Mouse (Mus musculus) testis, adult 2 months (tissue): ENCODE results near the gene Cnga1. TPM values are rescaled to one million over a fixed set of nuclear protein-coding genes. Genes with fewer than 3 reads are reported as not detected.
A peak's percentile ranks its signal among the peaks of the same experiment; 100 is the strongest.
"Not testable (repeated sequence)": the region's sequence is repeated elsewhere in the genome, so short reads cannot be mapped to it uniquely, and the experiment has no call there.

Source experiments
- H3K27ac ChIP-seq: fragments of 200-500 bp; 2 replicates; pipeline ENCODE4 v1.5.1; 2012; ENCODE audit warnings: low read depth, low read length; ENCODE audit not compliant: control insufficient read depth, insufficient read depth
- H3K27me3 ChIP-seq: fragments of 200-500 bp; 2 replicates; pipeline ENCODE4 v1.6.1; 2012; ENCODE audit warnings: mild to moderate bottlenecking, low read length, moderate library complexity; ENCODE audit not compliant: control insufficient read depth, insufficient read depth
- H3K36me3 ChIP-seq: fragments of 200-500 bp; 2 replicates; pipeline ENCODE4 v1.6.1; 2012; ENCODE audit warnings: mild to moderate bottlenecking, low read length; ENCODE audit not compliant: control insufficient read depth, insufficient read depth
- H3K4me1 ChIP-seq: fragments of 200-500 bp; 2 replicates; pipeline ENCODE4 v1.6.1; 2012; ENCODE audit warnings: low read length; ENCODE audit not compliant: control insufficient read depth, insufficient read depth
- H3K4me3 ChIP-seq: fragments of 200-500 bp; 2 replicates; pipeline ENCODE4 v1.5.1; 2012; ENCODE audit warnings: low read depth, mild to moderate bottlenecking, low read length, moderate library complexity, mixed read lengths; ENCODE audit not compliant: control insufficient read depth
- CTCF ChIP-seq: fragments of 200-500 bp; IDR thresholded peaks from 2 replicates; pipeline ENCODE4 v1.5.1; 2012; ENCODE audit warnings: low read depth, mild to moderate bottlenecking, inconsistent platforms, low read length, moderate library complexity; ENCODE audit not compliant: control insufficient read depth, insufficient read depth, insufficient replicate concordance
- POLR2A ChIP-seq: fragments of 200-500 bp; IDR thresholded peaks from 2 replicates; pipeline ENCODE4 v1.6.1; 2012; ENCODE audit warnings: low read depth, mild to moderate bottlenecking, inconsistent platforms, low read length, moderate library complexity; ENCODE audit not compliant: control insufficient read depth
- polyA plus RNA-seq: library from polyadenylated mRNA; depleted of rRNA; stranded (reverse); fragments of >200 nt; gene quantifications from 2 replicates; pipeline ENCODE4 v1.2.3, GENCODE M21; 2012

The Cnga1 gene
- polyA plus RNA-seq, 1 experiment: 0.35 TPM

DNA sequence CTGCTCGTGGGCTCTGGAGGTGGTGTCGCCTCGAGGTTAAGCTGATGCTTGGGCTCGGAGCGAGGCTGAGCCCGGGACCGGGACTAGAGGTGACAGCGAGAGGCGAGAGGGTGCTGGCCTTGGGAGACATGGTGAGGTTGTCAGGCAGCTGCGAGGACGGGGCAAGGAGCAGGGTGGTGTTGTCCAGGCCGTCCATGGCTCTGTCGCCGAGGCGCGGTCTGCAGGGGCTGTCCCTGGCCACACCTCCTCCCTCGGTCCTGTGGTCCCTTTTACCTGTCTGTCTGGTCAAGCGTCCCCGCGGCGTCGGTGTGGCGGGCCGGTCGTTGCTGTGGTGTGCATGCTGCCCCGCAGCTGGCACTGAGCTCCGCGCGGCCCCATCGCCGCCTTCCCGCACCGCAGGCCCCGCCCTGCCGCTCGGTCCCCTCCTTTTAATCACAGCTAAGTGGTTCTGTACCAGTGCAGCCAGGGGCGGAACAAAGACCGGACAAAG is 56.8 kb downstream of the Cnga1 start, which contains the start of gene Gm5868:
Gene Gm5868, minus strand, starts transcription at position 360 of the 490 bp plus-strand sequence.
- Histone ChIP-seq H3K27me3 (no peaks in the 10 kb centered on the region), H3K4me1 (peaks cover 5% of the 10 kb centered on the region), H3K27ac (no peak within 1 kb of the TSS), H3K36me3 (no peaks in the 10 kb centered on the region), H3K4me3 (peak within 1 kb of the TSS; percentile 39)
- TF ChIP-seq POLR2A (no peak), CTCF (no peak)

DNA sequence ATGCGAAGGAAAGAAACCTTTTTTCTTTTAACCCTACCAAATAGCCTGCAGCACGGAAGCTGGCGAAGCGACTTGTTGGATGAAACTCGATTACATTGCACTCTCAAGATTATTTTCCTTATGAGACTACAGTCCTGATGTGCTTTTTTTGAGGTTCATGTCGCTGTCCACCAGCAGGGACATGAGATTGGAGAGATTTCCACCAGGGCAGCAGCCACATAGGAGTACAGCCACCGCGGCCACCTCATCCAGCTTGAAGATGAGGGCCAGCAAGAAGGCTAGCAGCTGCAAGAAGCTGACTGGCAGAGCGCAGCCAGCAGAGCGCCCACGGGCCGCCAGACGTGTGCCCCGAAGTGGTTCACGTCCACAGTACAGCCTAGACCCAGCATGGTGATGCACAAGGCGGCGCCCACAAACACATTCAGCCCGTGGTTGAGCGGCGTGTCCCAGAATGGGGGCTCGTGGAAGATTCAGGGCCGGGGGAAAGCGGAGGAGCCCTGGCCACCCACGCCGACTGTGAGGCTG is 57.3 kb downstream of the Cnga1 start:
- not testable (repeated sequence) for H3K27ac ChIP-seq, H3K4me1 ChIP-seq, H3K36me3 ChIP-seq, H3K27me3 ChIP-seq
- H3K4me3 ChIP-seq: peak overlapping the region; percentile 39

DNA sequence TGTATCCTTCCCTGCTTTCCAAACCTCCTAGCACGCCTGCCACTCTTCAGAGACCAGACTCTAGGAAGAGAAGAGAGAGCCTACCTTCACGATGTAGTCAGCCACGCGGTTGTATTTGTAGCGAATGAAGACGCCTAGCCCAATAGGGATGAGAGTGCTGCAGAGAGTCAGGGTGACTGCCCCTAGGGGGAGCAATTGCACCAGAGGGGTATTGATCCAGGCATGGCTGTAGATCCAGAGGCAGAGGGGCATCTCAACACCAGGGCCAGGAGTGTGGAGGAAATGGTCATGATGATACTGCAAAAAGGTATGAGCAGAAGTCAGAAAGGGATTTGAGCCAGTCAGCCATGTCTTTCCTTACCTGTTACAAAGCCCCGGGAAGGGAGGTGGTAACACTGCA is 58.0 kb downstream of the Cnga1 start:
- H3K4me1 ChIP-seq, H3K27me3 ChIP-seq, H3K36me3 ChIP-seq, H3K4me3 ChIP-seq, H3K27ac ChIP-seq: not testable (repeated sequence)

DNA sequence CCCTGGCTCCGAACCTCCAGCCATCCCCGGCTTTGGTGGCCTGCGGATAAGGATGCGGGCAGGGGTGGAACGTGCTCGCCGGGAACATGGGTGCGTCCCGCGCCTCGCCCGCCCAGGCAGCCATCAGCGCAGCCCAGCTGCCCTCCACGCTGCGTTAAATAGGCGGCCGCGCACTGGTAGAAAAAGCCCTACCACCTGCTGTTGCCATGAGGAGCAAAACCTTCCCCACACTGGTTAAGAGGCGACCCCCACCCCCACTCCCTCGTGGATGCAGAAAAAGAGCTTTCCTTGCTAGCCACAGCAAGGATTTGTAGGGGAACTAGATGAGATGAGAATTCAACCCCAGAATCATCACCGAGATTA is 63.1 kb downstream of the Cnga1 start, which contains the start of gene Zar1:
Gene Zar1, minus strand, starts transcription at position 285 of the 363 bp plus-strand sequence.
- not testable (repeated sequence) for H3K36me3 ChIP-seq, H3K27me3 ChIP-seq, H3K4me1 ChIP-seq, H3K27ac ChIP-seq
- H3K4me3 ChIP-seq: peak within 1 kb of the TSS; percentile 28; the same call in 1 of the 2 replicates

DNA sequence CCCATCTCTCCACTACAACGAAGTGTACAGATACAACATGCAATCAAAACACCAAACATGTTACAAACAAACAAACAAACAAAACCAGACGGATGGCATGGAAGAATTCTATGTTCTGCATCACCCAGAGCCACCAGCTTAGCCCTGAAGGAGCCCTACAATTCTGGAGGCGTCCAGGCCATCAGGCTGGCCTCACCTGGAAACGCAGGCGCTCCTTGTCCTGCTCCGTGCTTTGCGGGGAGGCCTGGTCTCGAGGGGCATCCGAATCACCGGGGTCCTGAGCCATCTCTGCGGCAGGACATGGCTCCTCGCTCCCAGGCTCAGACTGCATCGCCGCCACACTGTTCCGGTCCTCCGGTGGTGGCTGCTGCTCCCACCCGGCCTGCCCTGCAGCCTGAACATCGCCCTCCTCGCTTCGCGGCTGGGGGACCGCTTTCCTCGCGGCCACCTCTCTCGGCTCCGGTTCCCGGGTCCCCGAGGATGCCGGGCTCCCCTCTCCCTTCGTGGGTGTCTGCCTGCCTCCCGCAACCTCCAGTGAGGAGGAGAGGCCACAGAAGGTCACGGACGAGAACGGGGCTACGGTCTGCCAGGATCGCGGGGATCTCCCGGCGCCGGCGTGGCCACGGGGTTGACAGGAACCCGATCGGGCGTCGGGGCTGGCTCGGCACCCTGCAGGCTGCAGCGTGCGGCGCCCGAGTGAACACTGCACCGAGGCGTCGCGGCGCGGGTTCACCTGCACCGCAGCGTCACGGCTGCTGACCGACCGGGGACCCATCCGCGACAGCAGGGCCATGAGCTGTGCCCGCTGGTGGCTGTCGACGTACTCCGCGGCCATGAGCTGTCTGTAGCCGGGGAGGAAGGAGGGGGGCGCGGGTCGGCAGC is 63.7 kb downstream of the Cnga1 start:
- H3K27ac ChIP-seq: not testable (repeated sequence)

DNA sequence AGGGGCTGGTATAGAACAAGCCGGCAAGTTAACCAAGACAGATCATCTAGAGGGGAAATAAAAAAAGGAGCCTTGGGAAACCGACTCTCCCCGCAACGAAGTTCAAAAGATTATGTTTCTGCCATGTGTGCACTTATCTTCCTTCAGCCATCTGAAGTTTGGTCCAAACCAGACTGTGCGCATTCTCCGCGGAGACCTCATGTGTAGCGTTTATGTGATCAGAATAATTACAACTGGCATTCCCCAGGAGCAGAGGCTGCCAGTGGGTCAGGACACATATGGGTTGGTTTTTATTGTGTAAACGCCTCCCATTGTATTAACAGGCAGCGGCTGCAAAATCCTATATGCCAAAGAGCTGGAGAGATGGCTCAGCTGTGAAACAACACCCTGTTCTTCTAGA is 64.5 kb downstream of the Cnga1 start:
- not testable (repeated sequence) for H3K27me3 ChIP-seq, H3K27ac ChIP-seq, H3K4me1 ChIP-seq, H3K4me3 ChIP-seq, H3K36me3 ChIP-seq

More for the DNA sequence above, 63.7 kb downstream of the Cnga1 start:
- H3K4me3 ChIP-seq: peak overlapping the region; percentile 28; the same call in 1 of the 2 replicates
- H3K27me3 ChIP-seq, H3K4me1 ChIP-seq, H3K36me3 ChIP-seq: not testable (repeated sequence)

DNA sequence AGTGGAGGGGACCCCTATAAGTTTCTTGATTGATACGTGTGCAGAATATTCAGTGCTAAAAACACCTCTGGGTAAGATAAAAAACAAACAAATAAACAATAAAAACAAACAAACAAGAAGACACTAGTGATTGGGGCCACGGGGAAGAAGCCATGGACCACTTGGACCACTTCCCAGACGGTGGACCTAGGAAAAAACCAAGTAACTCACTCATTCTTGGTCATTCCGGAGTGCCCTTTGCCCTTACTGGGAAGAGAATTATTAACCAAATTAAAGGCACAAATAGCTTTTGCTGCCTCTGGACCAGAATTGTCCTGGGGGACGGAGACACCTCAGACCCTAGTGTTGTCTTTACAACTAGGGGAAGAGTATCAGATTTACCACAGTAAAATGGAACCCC is 78.5 kb downstream of the Cnga1 start:
- H3K36me3 ChIP-seq: no peaks in the 10 kb centered on the region
- TF ChIP-seq CTCF: no peak
- no peak for TF ChIP-seq POLR2A
- no peak overlapping the region for H3K4me3 ChIP-seq
- H3K27me3 ChIP-seq: no peaks in the 10 kb centered on the region
- H3K27ac ChIP-seq: no peak overlapping the region
- H3K4me1 ChIP-seq: no peaks in the 10 kb centered on the region

DNA sequence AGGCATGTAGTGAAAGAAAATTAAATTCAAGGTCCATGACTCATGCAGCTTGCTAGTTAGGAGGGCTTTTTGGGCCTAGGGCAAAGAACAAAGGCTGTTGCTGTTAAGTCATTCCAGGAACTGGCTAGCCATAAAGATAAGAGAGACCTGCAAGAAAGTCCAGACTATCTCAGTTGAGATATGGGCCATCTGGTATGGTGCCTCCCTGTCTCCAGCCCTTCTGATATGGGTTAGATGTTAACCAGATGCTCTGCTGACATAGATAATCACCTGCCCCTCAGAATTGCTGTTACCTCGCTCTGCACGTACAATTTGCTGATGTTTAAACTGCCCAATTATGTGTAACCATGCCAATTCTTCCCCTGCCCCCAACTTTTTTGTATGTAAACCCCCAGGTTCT is 80.9 kb downstream of the Cnga1 start:
- H3K4me3 ChIP-seq, H3K27me3 ChIP-seq, H3K27ac ChIP-seq, H3K4me1 ChIP-seq, H3K36me3 ChIP-seq: not testable (repeated sequence)
